Mouse (Mus musculus): ENCODE measurements around the gene Rcbtb2.

DNA sequence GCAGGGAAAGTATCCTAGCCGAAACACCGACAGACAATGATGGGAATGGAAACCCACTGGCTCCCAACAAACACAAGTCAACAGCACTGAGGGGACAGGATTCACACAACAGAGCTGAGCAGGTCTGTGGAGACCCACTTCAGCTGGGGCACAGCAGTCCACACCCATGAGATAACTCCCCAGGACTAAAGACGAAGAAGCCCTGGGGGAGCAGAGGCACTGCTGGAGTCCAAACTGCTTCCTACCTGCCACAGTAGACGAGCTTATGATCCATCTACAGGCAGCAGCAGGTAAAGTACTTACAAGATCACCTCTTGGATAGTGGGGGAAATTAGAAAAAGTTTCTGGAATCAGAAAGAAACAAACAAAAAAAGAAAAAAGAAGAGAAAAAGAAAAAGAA is 131.6 kb downstream of the Rcbtb2 start:
- TF ChIP-seq CTCF (conservative IDR thresholded peaks at IDR 0.05; ENCODE audit: low read length) (no peak), POU5F1 (IDR thresholded peaks at IDR 0.05; ENCODE audit: borderline replicate concordance, low read length) (no peak)

Data from E14TG2a.4 (cell line).